Mouse (Mus musculus) hindbrain, embryonic 15.5 days (tissue): ENCODE measurements around the gene Mdc1. TPM values are rescaled to one million over a fixed set of nuclear protein-coding genes. Genes with fewer than 3 reads are reported as not detected.

ENCODE experiments used
- ATAC-seq: fragments of 200-750 bp; cut with Nextera tagmentation; 2 replicates; pipeline ENCODE4 v1.8.0; 2017; ENCODE audit warnings: low read depth, moderate number of reproducible peaks, moderate TSS enrichment; ENCODE audit not compliant: low FRiP score
- H3K27ac ChIP-seq: fragments of 300-500 bp; sonication (generic); replicated peaks from 2 replicates; pipeline ENCODE4 v1.5.1; 2015; ENCODE audit warnings: mild to moderate bottlenecking, inconsistent platforms
- H3K27me3 ChIP-seq: fragments of 300-500 bp; sonication (generic); 2 replicates; pipeline ENCODE4 v1.6.1; 2015; ENCODE audit warnings: control low read depth, inconsistent platforms
- H3K36me3 ChIP-seq: fragments of 300-500 bp; sonication (generic); 2 replicates; pipeline ENCODE4 v1.6.1; 2015; ENCODE audit warnings: control low read depth, inconsistent platforms
- H3K4me1 ChIP-seq: fragments of 300-500 bp; sonication (generic); replicated peaks from 2 replicates; pipeline ENCODE4 v1.6.1; 2015; ENCODE audit warnings: control low read depth, inconsistent platforms
- H3K4me2 ChIP-seq: fragments of 300-500 bp; sonication (generic); 2 replicates; pipeline ENCODE4 v1.6.1; 2015; ENCODE audit warnings: moderate library complexity, mild to moderate bottlenecking, inconsistent platforms
- H3K4me3 ChIP-seq: fragments of 300-500 bp; sonication (generic); 2 replicates; pipeline ENCODE4 v1.5.1; 2015; ENCODE audit warnings: mild to moderate bottlenecking, inconsistent platforms
- H3K9ac ChIP-seq: fragments of 300-500 bp; sonication (generic); 2 replicates; pipeline ENCODE4 v1.6.1; 2015; ENCODE audit warnings: inconsistent platforms
- H3K9me3 ChIP-seq: fragments of 300-500 bp; sonication (generic); 2 replicates; pipeline ENCODE4 v1.6.1; 2016; ENCODE audit warnings: control low read depth, inconsistent platforms
- WGBS: fragments of 180-500 bp; shearing (Covaris S2); methylation state at CpG from one replicate; pipeline ENCODE4 v1.1.7; 2015; 5-methylcytosine and 5-hydroxymethylcytosine counted together
- polyA plus RNA-seq: library from polyadenylated mRNA; unstranded; fragments of >200 nt; fragmentation: Nextera tagmentation; extraction: Ambion mirVana; gene quantifications from 2 replicates; pipeline ENCODE4 v1.2.1, GENCODE M21; 2015

The Mdc1 gene
- polyA plus RNA-seq, 1 experiment from 2014 or later, result 10.0 TPM

- Histone ChIP-seq H3K4me2 (no peak overlapping the region), H3K27me3 (no peaks in the 10 kb centered on the region), H3K9me3 (no peaks in the 10 kb centered on the region), H3K36me3 (no peaks in the 10 kb centered on the region), H3K4me1 (peaks cover 6% of the 10 kb centered on the region; the same call in 1 of the 2 replicates), H3K27ac (peak overlapping the region; percentile 51), H3K4me3 (no peak overlapping the region), H3K9ac (no peak overlapping the region)
- 67% methylated on average over 6 of the region's 6 CpGs for WGBS
- no peak for ATAC-seq
Measured at GRCm38 (mm10) chr17:35812736-35813135, 28.6 kb upstream of the Mdc1 start.

DNA sequence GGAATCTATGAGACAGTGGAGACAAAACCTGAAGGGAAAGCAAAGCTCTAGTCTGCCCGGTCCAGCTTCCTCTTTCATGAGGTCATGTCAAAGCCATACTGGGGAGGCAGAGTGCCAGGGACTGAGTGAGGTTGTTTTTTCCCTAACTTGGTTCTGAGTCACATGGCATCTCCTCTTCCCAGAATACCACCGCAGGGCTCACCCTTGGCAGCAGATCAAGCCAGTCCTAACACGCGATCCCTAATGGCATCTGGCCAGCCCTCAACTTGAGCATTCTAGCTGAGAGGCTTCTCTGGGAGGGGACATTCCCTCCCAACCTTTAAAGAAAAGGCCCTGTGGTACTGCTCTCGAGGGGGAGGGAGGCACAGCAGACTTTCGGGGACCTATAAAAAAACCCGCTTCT is 28.1 kb upstream of the Mdc1 start:
- H3K27me3 ChIP-seq, result no peaks in the 10 kb centered on the region
- no peaks in the 10 kb centered on the region for H3K36me3 ChIP-seq
- 53% methylated on average over 7 of the region's 7 CpGs for WGBS
- H3K9me3 ChIP-seq, result no peaks in the 10 kb centered on the region
- H3K9ac ChIP-seq, result no peak overlapping the region
- H3K27ac ChIP-seq, result peak overlapping the region; percentile 51; the same call in 1 of the 2 replicates
- H3K4me2 ChIP-seq, result no peak overlapping the region
- no peak overlapping the region for H3K4me3 ChIP-seq
- peaks cover 6% of the 10 kb centered on the region; the same call in 1 of the 2 replicates for H3K4me1 ChIP-seq
- ATAC-seq, result peak; percentile 68

DNA sequence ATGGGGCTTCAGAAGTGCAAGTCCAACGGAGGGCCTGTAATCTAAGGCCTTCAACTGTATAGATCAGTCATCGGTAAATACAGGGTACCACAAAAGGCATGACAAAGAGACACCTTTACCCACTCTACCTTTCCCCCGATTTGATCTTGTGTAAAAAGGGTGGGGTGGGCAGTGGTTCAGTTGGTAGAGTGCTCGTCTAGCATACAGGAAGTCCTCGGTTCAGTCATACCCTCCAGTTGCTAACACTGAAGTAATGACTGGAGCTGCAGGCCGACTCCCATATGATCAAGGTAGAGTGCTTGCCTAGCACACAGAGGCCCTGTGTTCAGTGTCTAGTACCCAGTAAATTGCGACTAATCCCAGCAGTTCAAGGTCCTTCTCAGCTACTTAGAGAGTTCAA is 27.7 kb upstream of the Mdc1 start:
- 0 out of 2 replicates have a peak overlapping the region, but pooled peaks have one; percentile 42 for H3K27ac ChIP-seq
- 85% methylated on average over 7 of the region's 7 CpGs for WGBS
- ATAC-seq, result no peak; the same call in 1 of the 2 replicates

DNA sequence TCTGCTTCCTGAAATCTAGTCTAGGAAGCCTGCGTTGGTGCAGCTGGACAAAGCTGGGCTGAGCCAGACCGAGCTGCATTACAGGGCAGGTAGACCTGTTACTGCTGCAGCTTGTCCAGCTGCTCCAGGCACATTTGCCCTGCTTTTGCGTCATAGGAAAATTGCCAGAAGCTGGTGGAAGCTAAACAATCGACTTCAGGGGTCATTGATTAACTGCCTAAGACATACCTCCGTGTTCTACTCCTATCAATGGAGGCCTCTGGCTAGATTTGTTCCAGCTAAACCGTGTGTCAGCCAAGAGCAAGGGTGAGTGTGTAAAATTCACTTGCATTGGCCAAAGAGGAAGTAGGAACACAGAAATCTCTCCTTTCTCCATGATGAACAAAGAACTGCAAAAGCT is 26.6 kb upstream of the Mdc1 start:
- WGBS, result 59% methylated on average over 6 of the region's 6 CpGs
- H3K9me3 ChIP-seq, result no peaks in the 10 kb centered on the region
- H3K9ac ChIP-seq, result no peak overlapping the region
- no peak overlapping the region for H3K27ac ChIP-seq
- peaks cover 5% of the 10 kb centered on the region for H3K27me3 ChIP-seq
- H3K4me3 ChIP-seq, result no peak overlapping the region
- peaks cover 6% of the 10 kb centered on the region; the same call in 1 of the 2 replicates for H3K4me1 ChIP-seq
- no peak overlapping the region for H3K4me2 ChIP-seq
- ATAC-seq, result no peak
- no peaks in the 10 kb centered on the region for H3K36me3 ChIP-seq

More for the DNA sequence above, 27.7 kb upstream of the Mdc1 start:
- Histone ChIP-seq H3K27me3 (no peaks in the 10 kb centered on the region), H3K9me3 (no peaks in the 10 kb centered on the region), H3K4me1 (peaks cover 6% of the 10 kb centered on the region; the same call in 1 of the 2 replicates), H3K36me3 (no peaks in the 10 kb centered on the region), H3K4me3 (no peak overlapping the region), H3K4me2 (no peak overlapping the region), H3K9ac (no peak overlapping the region)

- 59% methylated on average over 7 of the region's 7 CpGs for WGBS
- H3K4me1 ChIP-seq, result peaks cover 6% of the 10 kb centered on the region; the same call in 1 of the 2 replicates
- peaks cover 13% of the 10 kb centered on the region for H3K27me3 ChIP-seq
Measured at GRCm38 (mm10) chr17:35815836-35816235, 25.5 kb upstream of the Mdc1 start.

GRCm38 (mm10) chr17:35816686-35817085 is 24.6 kb upstream of the Mdc1 start:
- Histone ChIP-seq H3K27ac (no peak overlapping the region), H3K36me3 (no peaks in the 10 kb centered on the region), H3K4me2 (no peak overlapping the region), H3K4me3 (no peak overlapping the region), H3K9ac (no peak overlapping the region), H3K27me3 (peaks cover 13% of the 10 kb centered on the region), H3K9me3 (no peaks in the 10 kb centered on the region), H3K4me1 (peaks cover 15% of the 10 kb centered on the region)
- 42% methylated on average over 12 of the region's 14 CpGs for WGBS
- ATAC-seq, result no peak

More at GRCm38 (mm10) chr17:35815836-35816235, 25.5 kb upstream of the Mdc1 start:
- Histone ChIP-seq H3K9me3 (no peaks in the 10 kb centered on the region), H3K9ac (no peak overlapping the region), H3K4me2 (no peak overlapping the region), H3K36me3 (no peaks in the 10 kb centered on the region), H3K27ac (no peak overlapping the region), H3K4me3 (no peak overlapping the region)
- ATAC-seq, result no peak

DNA sequence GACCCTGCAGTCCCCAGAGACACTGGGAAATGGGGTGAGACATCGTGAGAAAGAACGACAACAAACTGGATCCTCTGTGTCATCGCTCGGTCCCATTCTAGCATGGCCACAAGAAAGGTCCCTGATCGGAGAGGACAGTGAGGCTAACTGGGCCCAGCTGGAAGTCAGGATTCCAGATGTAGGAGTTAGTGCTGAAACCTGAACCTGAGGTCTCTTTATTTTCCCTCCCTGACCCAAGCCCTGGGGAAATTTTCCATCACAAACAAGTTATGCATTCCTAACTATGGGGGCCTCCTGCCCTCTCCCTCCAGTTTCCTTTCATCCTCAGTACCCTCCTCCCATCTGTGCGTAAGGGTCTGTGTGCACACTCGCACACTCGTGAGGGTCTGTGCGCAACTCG is 24.1 kb upstream of the Mdc1 start:
- WGBS, result 58% methylated on average over 10 of the region's 10 CpGs
- H3K27ac ChIP-seq, result no peak overlapping the region
- no peak overlapping the region for H3K9ac ChIP-seq
- no peaks in the 10 kb centered on the region for H3K9me3 ChIP-seq
- ATAC-seq, result no peak
- no peak overlapping the region for H3K4me3 ChIP-seq
- H3K4me2 ChIP-seq, result no peak overlapping the region
- H3K4me1 ChIP-seq, result peaks cover 20% of the 10 kb centered on the region
- H3K27me3 ChIP-seq, result peaks cover 13% of the 10 kb centered on the region
- H3K36me3 ChIP-seq, result no peaks in the 10 kb centered on the region

GRCm38 (mm10) chr17:35820111-35820510 is 21.2 kb upstream of the Mdc1 start:
- 0 out of 2 replicates have a peak, but pooled peaks cover 1% of the 10 kb centered on the region for H3K36me3 ChIP-seq
- no peak overlapping the region for H3K27ac ChIP-seq
- no peaks in the 10 kb centered on the region for H3K9me3 ChIP-seq
- 85% methylated on average over 5 of the region's 5 CpGs for WGBS
- ATAC-seq, result no peak
- no peak overlapping the region for H3K4me2 ChIP-seq
- H3K4me3 ChIP-seq, result no peak overlapping the region
- H3K9ac ChIP-seq, result no peak overlapping the region
- peaks cover 33% of the 10 kb centered on the region for H3K4me1 ChIP-seq
- H3K27me3 ChIP-seq, result peaks cover 13% of the 10 kb centered on the region

DNA sequence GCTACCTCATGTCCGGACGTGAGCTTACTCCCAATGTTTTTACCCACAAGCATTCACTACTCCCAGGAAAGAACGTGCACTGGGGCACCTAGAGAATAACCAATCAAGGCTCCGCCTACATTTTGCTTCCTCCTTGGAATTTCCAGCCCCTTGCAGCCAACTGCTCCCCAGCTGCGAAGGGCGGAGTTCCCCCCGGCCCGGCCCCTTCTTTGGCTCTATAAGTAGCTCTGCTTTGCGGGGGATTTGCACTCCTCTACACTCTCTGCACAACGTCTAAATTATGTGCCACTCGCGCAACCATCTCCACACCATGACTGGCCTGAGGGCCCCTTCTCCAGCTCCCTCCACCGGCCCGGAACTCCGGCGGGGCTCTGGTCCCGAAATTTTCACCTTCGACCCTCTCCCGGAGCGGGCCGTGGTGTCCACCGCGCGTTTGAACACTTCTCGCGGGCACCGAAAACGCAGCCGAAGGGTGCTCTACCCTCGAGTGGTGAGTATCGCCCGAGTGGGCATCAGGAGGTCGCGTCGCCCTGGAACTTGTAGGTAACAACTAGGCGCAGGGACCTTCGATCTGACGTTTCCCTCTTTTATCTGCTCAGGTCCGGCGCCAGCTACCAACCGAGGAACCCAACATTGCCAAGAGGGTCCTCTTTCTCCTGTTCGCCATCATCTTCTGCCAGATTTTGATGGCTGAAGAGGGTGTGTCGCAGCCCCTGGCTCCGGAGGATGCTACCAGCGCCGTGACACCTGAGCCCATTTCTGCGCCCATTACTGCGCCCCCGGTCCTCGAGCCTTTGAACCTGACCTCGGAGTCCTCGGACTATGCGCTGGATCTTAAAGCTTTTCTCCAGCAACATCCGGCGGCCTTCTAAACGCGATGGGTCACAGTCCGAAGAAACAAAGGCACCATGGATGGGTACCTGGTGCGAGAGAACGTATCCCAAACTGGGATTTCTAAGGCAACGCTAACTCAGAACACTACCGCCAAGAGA is 19.6 kb upstream of the Mdc1 start, which contains the start of gene Ier3:
TSS of gene Ier3 (plus strand) at position 246 of the 992 bp plus-strand sequence.
- H3K9ac ChIP-seq, result peak within 1 kb of the TSS; percentile 67
- ATAC-seq, result peak; percentile 35; the same call in 1 of the 2 replicates
- under 1% methylated on average over 62 of the region's 62 CpGs for WGBS
- H3K4me1 ChIP-seq, result peaks cover 33% of the 10 kb centered on the region
- H3K4me3 ChIP-seq, result peak within 1 kb of the TSS; percentile 81
- H3K27me3 ChIP-seq, result peaks cover 13% of the 10 kb centered on the region
- H3K4me2 ChIP-seq, result peak within 1 kb of the TSS; percentile 95
- H3K36me3 ChIP-seq, result peaks cover 15% of the 10 kb centered on the region; the same call in 1 of the 2 replicates
- H3K27ac ChIP-seq, result peak within 1 kb of the TSS; percentile 88
- no peaks in the 10 kb centered on the region for H3K9me3 ChIP-seq

- Histone ChIP-seq H3K4me2 (peak overlapping the region; percentile 95), H3K4me1 (peaks cover 33% of the 10 kb centered on the region), H3K36me3 (peaks cover 22% of the 10 kb centered on the region), H3K4me3 (peak overlapping the region; percentile 81), H3K27me3 (peaks cover 13% of the 10 kb centered on the region), H3K9me3 (no peaks in the 10 kb centered on the region), H3K27ac (peak overlapping the region; percentile 88), H3K9ac (peak overlapping the region; percentile 67)
- 3% methylated on average over 11 of the region's 11 CpGs for WGBS
- ATAC-seq, result peak; percentile 37; the same call in 1 of the 2 replicates
Measured at GRCm38 (mm10) chr17:35822564-35822963, 18.8 kb upstream of the Mdc1 start.

- peak; percentile 93 for ATAC-seq
- peaks cover 28% of the 10 kb centered on the region for H3K36me3 ChIP-seq
- peak within 1 kb of the TSS; percentile 81 for H3K4me3 ChIP-seq
- H3K9me3 ChIP-seq, result no peaks in the 10 kb centered on the region
- peaks cover 33% of the 10 kb centered on the region for H3K4me1 ChIP-seq
- peak within 1 kb of the TSS; percentile 95 for H3K4me2 ChIP-seq
- H3K27ac ChIP-seq, result peak within 1 kb of the TSS; percentile 88
- H3K9ac ChIP-seq, result peak within 1 kb of the TSS; percentile 67
- under 1% methylated on average over 39 of the region's 47 CpGs for WGBS
- H3K27me3 ChIP-seq, result peaks cover 13% of the 10 kb centered on the region
Measured at GRCm38 (mm10) chr17:35822964-35823937, 18.1 kb upstream of the Mdc1 start, which contains the start of gene Flot1. Gene Flot1, plus strand, starts transcription at chr17:35823230.
